Mouse (Mus musculus): ENCODE measurements around the gene Cstf2t. TPM values are rescaled to one million over a fixed set of nuclear protein-coding genes. Genes with fewer than 3 reads are reported as not detected.

Cstf2t gene
- total RNA-seq, 2 experiments from 2014 or later: 37.4 to 39.7 TPM

GRCm38 (mm10) chr19:31136316-31136715 is 53.7 kb downstream of the Cstf2t start:
- intact Hi-C loops (cut with DNase I): no loop called here
- DNase-seq: no peak
